Mouse (Mus musculus) C2C12 (cell line): ENCODE measurements around the gene Nfkbie. TPM values are rescaled to one million over a fixed set of nuclear protein-coding genes. Genes with fewer than 3 reads are reported as not detected.

Source experiments
- H3K27me3 ChIP-seq: one replicate; pipeline ENCODE4 v1.6.1; 2011; ENCODE audit not compliant: control insufficient read depth, insufficient read depth, insufficient read length
- H3K36me3 ChIP-seq: one replicate; pipeline ENCODE4 v1.6.1; 2011; ENCODE audit not compliant: control insufficient read depth, insufficient read depth
- H3K4me3 ChIP-seq: one replicate; pipeline ENCODE4 v1.5.1; 2011; ENCODE audit warnings: mild to moderate bottlenecking, control low read depth; ENCODE audit not compliant: poor library complexity, insufficient read depth, severe bottlenecking
- H3K79me2 ChIP-seq: one replicate; pipeline ENCODE4 v1.6.1; 2011; ENCODE audit not compliant: control insufficient read depth, insufficient read depth
- H3K79me3 ChIP-seq: one replicate; pipeline ENCODE4 v1.6.1; 2011; ENCODE audit warnings: low read depth, control low read depth
- H3ac ChIP-seq: one replicate; pipeline ENCODE3; 2011; ENCODE audit warnings: low read depth; ENCODE audit not compliant: control insufficient read depth, insufficient read length
- CEBPB ChIP-seq: IDR thresholded peaks from one replicate; pipeline ENCODE4 v1.6.1; 2011; ENCODE audit warnings: low read depth, mild to moderate bottlenecking, control low read depth, moderate library complexity
- CTCF ChIP-seq: IDR thresholded peaks from one replicate; pipeline ENCODE4 v1.5.1; 2011; ENCODE audit not compliant: control insufficient read depth, insufficient read depth, insufficient read length
- FOSL1 ChIP-seq: IDR thresholded peaks from one replicate; pipeline ENCODE4 v1.8.0; 2011; ENCODE audit warnings: mild to moderate bottlenecking, low read length; ENCODE audit not compliant: poor library complexity, insufficient read depth, severe bottlenecking
- MAX ChIP-seq: IDR thresholded peaks from one replicate; pipeline ENCODE4 v1.6.1; 2011; ENCODE audit warnings: mild to moderate bottlenecking, control low read depth
- MYOD1 ChIP-seq: IDR thresholded peaks from one replicate; pipeline ENCODE4 v1.6.1; 2011; ENCODE audit warnings: low read depth; ENCODE audit not compliant: control insufficient read depth, insufficient read length
- MYOG ChIP-seq: IDR thresholded peaks from one replicate; pipeline ENCODE4 v1.6.1; 2011; ENCODE audit not compliant: control insufficient read depth, insufficient read length; ENCODE audit errors: extremely low read depth
- USF1 ChIP-seq: IDR thresholded peaks from one replicate; pipeline ENCODE4 v1.6.1; 2011; ENCODE audit warnings: low read depth, mild to moderate bottlenecking, control low read depth, moderate library complexity
- polyA plus RNA-seq: library from polyadenylated mRNA; unstranded; fragments of >200 nt; fragmentation: generic; extraction: Trizol; gene quantifications from one replicate; pipeline ENCODE4 v1.2.1, GENCODE M21; 2012; ENCODE audit warnings: missing spikeins

The Nfkbie gene
- polyA plus RNA-seq, 1 experiment: 5.3 TPM

DNA sequence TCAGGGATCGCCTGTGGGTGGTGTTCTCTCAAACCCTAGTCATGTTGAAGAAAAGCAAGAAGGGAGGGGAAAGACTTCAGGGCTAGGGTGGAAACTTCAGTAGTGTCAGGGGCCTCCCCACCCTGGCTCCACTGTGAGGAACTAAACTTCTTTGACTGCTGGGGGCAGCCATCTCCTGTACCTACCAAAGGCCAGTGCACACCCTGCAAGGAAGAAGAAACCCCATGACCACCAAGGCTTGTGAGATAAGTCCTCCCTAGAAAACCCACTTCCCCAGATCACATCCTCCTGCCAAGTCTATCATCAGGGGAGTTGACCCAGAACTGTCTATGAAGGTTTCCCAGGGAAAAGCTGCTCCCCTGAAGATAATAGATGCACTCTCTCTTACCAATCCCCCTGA, 1.1 kb upstream of the Nfkbie start:
- Histone ChIP-seq H3K79me3 (no peaks in the 10 kb centered on the region), H3K79me2 (peaks cover 10% of the 10 kb centered on the region), H3K4me3 (no peak overlapping the region), H3ac (no peak overlapping the region), H3K27me3 (peaks cover 4% of the 10 kb centered on the region), H3K36me3 (no peaks in the 10 kb centered on the region)
- TF ChIP-seq CEBPB: no peak
- TF ChIP-seq USF1: no peak
- TF ChIP-seq CTCF: no peak
- TF ChIP-seq MYOG: no peak
- TF ChIP-seq FOSL1: no peak
- no peak for TF ChIP-seq MAX
- TF ChIP-seq MYOD1: no peak

DNA sequence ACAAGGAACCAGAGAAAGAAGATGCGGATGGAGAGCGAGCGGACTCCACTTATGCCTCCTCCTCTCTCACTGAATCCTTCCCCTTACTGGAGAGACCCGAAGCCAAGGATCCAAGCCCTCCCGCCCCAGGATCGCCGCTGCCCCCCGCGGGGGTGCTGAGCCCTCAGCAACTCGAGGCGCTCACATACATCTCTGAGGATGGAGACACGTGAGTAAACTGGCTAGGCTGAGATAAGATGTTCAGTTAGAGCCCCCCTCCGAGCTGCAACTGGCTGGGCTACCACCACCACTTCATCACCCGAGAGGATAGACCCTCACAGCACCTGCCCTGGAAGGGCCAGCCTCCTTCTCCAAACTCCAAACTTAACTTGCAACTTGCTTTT, 595 bp downstream of the Nfkbie start:
- H3K4me3 ChIP-seq: peak overlapping the region; percentile 42
- peaks cover 10% of the 10 kb centered on the region for H3K79me2 ChIP-seq
- H3K79me3 ChIP-seq: no peaks in the 10 kb centered on the region
- H3ac ChIP-seq: peak overlapping the region; percentile 52
- TF ChIP-seq MAX (no peak), USF1 (no peak), MYOD1 (no peak), CTCF (no peak), CEBPB (no peak), MYOG (no peak), FOSL1 (no peak)
- H3K36me3 ChIP-seq: no peaks in the 10 kb centered on the region
- no peaks in the 10 kb centered on the region for H3K27me3 ChIP-seq

DNA sequence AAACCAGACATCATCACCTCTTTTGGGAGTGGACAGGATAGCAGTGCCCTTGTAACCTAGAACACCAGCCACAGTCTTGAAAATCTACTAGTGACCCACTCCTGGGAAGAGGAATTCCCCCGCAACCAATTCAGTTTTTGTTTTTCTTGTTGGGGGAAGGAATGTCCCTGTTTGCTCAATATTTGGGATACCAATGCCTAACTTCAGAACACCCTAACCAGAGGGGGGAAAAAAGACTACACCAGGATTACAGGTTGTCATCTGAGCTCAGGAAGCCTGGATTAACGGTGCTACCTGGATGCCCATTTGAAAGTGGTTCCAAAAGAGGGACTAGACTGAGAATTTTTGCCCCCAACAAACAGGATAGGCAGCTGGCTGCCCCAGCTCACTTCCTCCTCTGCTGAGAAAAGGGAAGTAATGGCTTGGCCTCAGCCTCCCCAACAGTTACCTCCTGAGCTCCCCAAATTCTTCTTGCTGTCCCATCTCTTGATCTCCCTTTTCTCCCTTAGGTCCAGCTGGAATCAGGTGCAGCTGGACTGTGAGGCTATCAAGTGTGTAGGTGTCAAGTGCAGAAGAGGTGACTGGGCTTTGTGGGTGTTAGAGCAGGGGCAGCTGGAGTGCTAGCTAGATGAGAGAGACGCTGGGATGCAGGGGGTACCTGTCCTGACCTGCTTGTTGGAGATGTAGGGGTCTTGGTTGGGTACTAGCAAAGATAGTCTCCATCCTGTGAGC, 1.2 kb downstream of the Nfkbie start:
- no peaks in the 10 kb centered on the region for H3K79me3 ChIP-seq
- no peaks in the 10 kb centered on the region for H3K36me3 ChIP-seq
- TF ChIP-seq CEBPB (no peak), CTCF (no peak), MYOG (no peak), USF1 (no peak), FOSL1 (no peak), MAX (no peak), MYOD1 (no peak)
- peaks cover 10% of the 10 kb centered on the region for H3K79me2 ChIP-seq
- no peak overlapping the region for H3ac ChIP-seq
- H3K27me3 ChIP-seq: no peaks in the 10 kb centered on the region
- peak overlapping the region; percentile 42 for H3K4me3 ChIP-seq

DNA sequence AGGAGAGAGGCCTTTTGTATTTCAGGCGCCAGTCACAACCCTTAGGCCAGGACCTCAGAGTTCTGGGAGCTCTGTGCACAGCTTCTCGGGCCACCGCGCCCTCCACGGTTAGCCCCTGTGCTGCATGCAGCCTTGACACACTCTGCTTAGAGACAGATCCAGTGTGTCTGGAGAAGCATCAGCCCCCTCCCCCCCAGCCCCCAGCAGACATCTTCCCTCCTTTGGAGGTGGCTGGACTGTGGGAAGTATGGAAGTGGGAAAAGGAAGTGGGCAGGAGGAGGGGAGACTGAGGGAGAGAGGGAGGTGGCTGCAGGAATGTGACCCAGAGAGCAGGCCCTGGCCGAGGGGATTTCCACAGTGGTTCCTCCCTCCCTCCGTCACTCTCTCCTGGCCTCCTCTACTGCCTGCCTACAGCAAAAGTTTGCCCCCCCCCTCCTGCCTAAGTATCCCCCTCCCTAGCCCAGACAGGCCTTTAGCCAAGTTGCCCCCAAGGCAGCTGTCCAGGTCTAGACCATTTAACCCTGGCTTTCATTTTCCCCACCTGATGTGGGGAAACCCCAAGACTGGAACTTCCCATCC, 1.8 kb downstream of the Nfkbie start:
- H3K4me3 ChIP-seq: no peak overlapping the region

DNA sequence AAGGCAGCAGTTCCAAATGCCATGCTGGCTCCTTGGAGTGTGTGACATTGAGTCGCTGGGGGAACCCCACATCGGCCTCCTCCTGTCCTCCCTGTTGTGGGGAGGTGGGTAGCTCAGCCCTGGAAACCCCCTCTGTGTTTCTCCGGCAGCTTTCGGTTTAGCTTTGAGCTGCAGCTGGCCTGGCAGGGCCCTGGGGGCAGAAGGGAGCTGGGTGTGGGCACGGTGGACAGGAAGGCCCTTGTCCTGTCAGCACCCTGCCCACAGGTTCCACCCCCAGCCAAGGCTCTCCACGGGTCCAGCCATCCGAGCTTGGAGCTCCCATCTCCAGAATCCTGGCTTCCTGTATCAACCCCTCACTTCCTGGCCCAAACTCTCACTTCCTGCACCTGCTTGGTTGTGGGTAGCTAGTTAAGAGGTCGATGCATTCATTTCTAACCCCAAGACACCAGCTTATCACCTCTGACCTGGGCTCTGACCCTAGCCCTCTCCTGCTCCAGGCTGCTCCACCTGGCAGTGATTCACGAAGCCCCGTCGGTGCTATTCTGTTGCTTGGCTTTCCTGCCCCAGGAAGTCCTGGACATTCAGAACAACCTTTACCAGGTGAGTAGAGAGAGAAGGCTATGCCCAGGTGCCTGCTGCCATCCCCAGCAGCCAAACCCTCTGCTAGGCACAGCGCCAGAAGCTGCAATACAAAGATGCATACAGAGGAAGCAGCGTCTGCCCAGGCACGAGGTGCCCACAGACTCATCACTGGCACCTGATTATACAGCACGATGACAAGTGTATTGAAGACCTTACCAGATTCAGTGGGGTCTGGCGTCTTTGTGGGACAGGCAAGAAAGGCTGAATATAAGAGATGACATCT, 2.7 kb downstream of the Nfkbie start:
- Histone ChIP-seq H3K36me3 (no peaks in the 10 kb centered on the region), H3K27me3 (no peaks in the 10 kb centered on the region), H3K79me2 (peaks cover 10% of the 10 kb centered on the region), H3K4me3 (no peak overlapping the region), H3K79me3 (no peaks in the 10 kb centered on the region), H3ac (no peak overlapping the region)
- no peak for TF ChIP-seq CTCF
- no peak for TF ChIP-seq MYOG
- no peak for TF ChIP-seq USF1
- no peak for TF ChIP-seq FOSL1
- no peak for TF ChIP-seq CEBPB
- no peak for TF ChIP-seq MAX
- TF ChIP-seq MYOD1: no peak

More for the DNA sequence above, 1.8 kb downstream of the Nfkbie start:
- Histone ChIP-seq H3ac (no peak overlapping the region), H3K36me3 (no peaks in the 10 kb centered on the region), H3K79me3 (no peaks in the 10 kb centered on the region), H3K27me3 (no peaks in the 10 kb centered on the region), H3K79me2 (peaks cover 10% of the 10 kb centered on the region)
- no peak for TF ChIP-seq MYOG
